Mouse (Mus musculus): ENCODE results near the gene Csf1. TPM values are rescaled to one million over a fixed set of nuclear protein-coding genes. Genes with fewer than 3 reads are reported as not detected.
A peak's percentile ranks its signal among the peaks of the same experiment; 100 is the strongest.

Csf1 gene
- polyA plus RNA-seq, 1 experiment from 2014 or later, result 7.8 TPM

GRCm38 (mm10) chr3:107695219-107695947 is 64.9 kb downstream of the Csf1 start:
- no peaks in the 10 kb centered on the region for H3K9me3 ChIP-seq (replicated peaks; ENCODE audit: low read length)
- H3K4me2 ChIP-seq (ENCODE audit: low read length), result peak overlapping the region; percentile 88
- peak overlapping the region; percentile 86 for H3K4me3 ChIP-seq (replicated peaks; ENCODE audit: low read depth, low read length)
- WGBS, result 3% methylated on average over 16 of the region's 16 CpGs
- no peak for TF ChIP-seq CTCF (IDR thresholded peaks at IDR 0.05; ENCODE audit: low read depth)
- H3K27ac ChIP-seq, result peak overlapping the region; percentile 96
- no peaks in the 10 kb centered on the region for H3K27me3 ChIP-seq (ENCODE audit: insufficient read depth, low read length)
- H3K4me1 ChIP-seq (replicated peaks; ENCODE audit: insufficient read depth, low read length), result peaks cover 16% of the 10 kb centered on the region
- peak overlapping the region; percentile 95 for H3K9ac ChIP-seq (ENCODE audit: low read depth, low read length)
- no peaks in the 10 kb centered on the region for H3K36me3 ChIP-seq (ENCODE audit: insufficient read depth, low read length)
- ATAC-seq (replicated peaks; ENCODE audit: low FRiP score, low read depth) (no peak), DNase-seq (ENCODE audit: low spot score) (no peak)

- no peak overlapping the region; the same call in 1 of the 2 replicates for H3K9ac ChIP-seq (ENCODE audit: low read depth, low read length)
- no peak for DNase-seq (ENCODE audit: low spot score)
Observed at GRCm38 (mm10) chr3:107694256-107694900, 65.9 kb downstream of the Csf1 start.

More at GRCm38 (mm10) chr3:107694256-107694900, 65.9 kb downstream of the Csf1 start:
- H3K4me3 ChIP-seq (replicated peaks; ENCODE audit: low read depth, low read length), result peak overlapping the region; percentile 86; the same call in 1 of the 2 replicates
- peak overlapping the region; percentile 88 for H3K4me2 ChIP-seq (ENCODE audit: low read length)
- H3K27ac ChIP-seq, result no peak overlapping the region
- no peak for TF ChIP-seq CTCF (IDR thresholded peaks at IDR 0.05; ENCODE audit: low read depth)
- WGBS, result 36% methylated on average over 2 of the region's 2 CpGs
- ATAC-seq (replicated peaks; ENCODE audit: low FRiP score, low read depth), result no peak
- H3K27me3 ChIP-seq (ENCODE audit: insufficient read depth, low read length), result no peaks in the 10 kb centered on the region
- peaks cover 16% of the 10 kb centered on the region for H3K4me1 ChIP-seq (replicated peaks; ENCODE audit: insufficient read depth, low read length)
- no peaks in the 10 kb centered on the region for H3K9me3 ChIP-seq (replicated peaks; ENCODE audit: low read length)
- no peaks in the 10 kb centered on the region for H3K36me3 ChIP-seq (ENCODE audit: insufficient read depth, low read length)

Other genes with a start within 250 kb of the Csf1 start
- 4.2 and 4.9 TPM in 2 replicates for gene Slc6a17, start 242.5 kb downstream of the Csf1 start, polyA plus RNA-seq (2015; fragmentation: Nextera tagmentation; extraction: Ambion mirVana)
- gene Ubl4b, start 205.4 kb downstream of the Csf1 start, polyA plus RNA-seq (2015; fragmentation: Nextera tagmentation; extraction: Ambion mirVana), result not detected in 2 replicates
- gene Alx3, start 165.4 kb downstream of the Csf1 start, polyA plus RNA-seq (2015; fragmentation: Nextera tagmentation; extraction: Ambion mirVana), result 0.09 TPM in 2 replicates
- not detected in 2 replicates for gene Gm10961, start 129.1 kb downstream of the Csf1 start, polyA plus RNA-seq (2015; fragmentation: Nextera tagmentation; extraction: Ambion mirVana)
- 34.4 and 34.9 TPM in 2 replicates for gene Strip1, start 128.8 kb downstream of the Csf1 start, polyA plus RNA-seq (2015; fragmentation: Nextera tagmentation; extraction: Ambion mirVana)
- gene Ahcyl1, start 63.9 kb downstream of the Csf1 start, polyA plus RNA-seq (2015; fragmentation: Nextera tagmentation; extraction: Ambion mirVana), result 79.2 and 81.5 TPM in 2 replicates
- gene Eps8l3, start 116.8 kb upstream of the Csf1 start, polyA plus RNA-seq (2015; fragmentation: Nextera tagmentation; extraction: Ambion mirVana), result 0.13 TPM in 1 of 2 replicates, not detected in the other
- 246 and 258 TPM in 2 replicates for gene Gstm5, start 135.4 kb upstream of the Csf1 start, polyA plus RNA-seq (2015; fragmentation: Nextera tagmentation; extraction: Ambion mirVana)
- 17.7 and 18.3 TPM in 2 replicates for gene Gstm7, start 171.3 kb upstream of the Csf1 start, polyA plus RNA-seq (2015; fragmentation: Nextera tagmentation; extraction: Ambion mirVana)
- 8.5 and 8.8 TPM in 2 replicates for gene Gstm6, start 183.3 kb upstream of the Csf1 start, polyA plus RNA-seq (2015; fragmentation: Nextera tagmentation; extraction: Ambion mirVana)
- gene Gstm3, start 208.8 kb upstream of the Csf1 start, polyA plus RNA-seq (2015; fragmentation: Nextera tagmentation; extraction: Ambion mirVana), result 0.14 and 0.17 TPM in 2 replicates
- gene Gstm2, start 226.0 kb upstream of the Csf1 start, polyA plus RNA-seq (2015; fragmentation: Nextera tagmentation; extraction: Ambion mirVana), result 148 and 155 TPM in 2 replicates

Data from kidney, postnatal 0 days (tissue).